Mouse (Mus musculus): ENCODE measurements around the gene Selenbp1. TPM values are rescaled to one million over a fixed set of nuclear protein-coding genes. Genes with fewer than 3 reads are reported as not detected.
"Not testable (repeated sequence)": the region's sequence is repeated elsewhere in the genome, so short reads cannot be mapped to it uniquely, and the experiment has no call there.

Selenbp1 gene
- polyA plus RNA-seq (2015; fragmentation: Nextera tagmentation; extraction: Ambion mirVana): 132 and 144 TPM in 2 replicates

GRCm38 (mm10) chr3:94932809-94933564 lies at the start of gene Selenbp1:
Selenbp1 (plus strand) TSS chr3:94933056.
- Histone ChIP-seq H3K27me3 (ENCODE audit: control insufficient read depth, insufficient read depth, low read length) (no peaks in the 10 kb centered on the region), H3K4me1 (ENCODE audit: control insufficient read depth, insufficient read depth, low read length) (peaks cover 16% of the 10 kb centered on the region), H3K36me3 (ENCODE audit: control insufficient read depth, insufficient read depth, low read length) (no peaks in the 10 kb centered on the region), H3K9ac (ENCODE audit: low read length) (peak within 1 kb of the TSS; percentile 71), H3K4me3 (replicated peaks; ENCODE audit: low read length) (peak within 1 kb of the TSS; percentile 51), H3K27ac (ENCODE audit: low read length) (peak within 1 kb of the TSS; percentile 97), H3K9me3 (replicated peaks; ENCODE audit: control insufficient read depth, low read length) (no peaks in the 10 kb centered on the region), H3K4me2 (ENCODE audit: low read depth, low read length) (peak within 1 kb of the TSS; percentile 60)
- ATAC-seq (ENCODE audit: insufficient read depth, low FRiP score): peak; percentile 89
- WGBS: 3% methylated on average over 16 of the region's 16 CpGs

- Histone ChIP-seq H3K27me3 (ENCODE audit: control insufficient read depth, insufficient read depth, low read length) (no peaks in the 10 kb centered on the region), H3K9ac (ENCODE audit: low read length) (peak within 1 kb of the TSS; percentile 97), H3K27ac (ENCODE audit: low read length) (peak within 1 kb of the TSS; percentile 86), H3K4me3 (replicated peaks; ENCODE audit: low read length) (peak within 1 kb of the TSS; percentile 98), H3K4me1 (ENCODE audit: control insufficient read depth, insufficient read depth, low read length) (peaks cover 18% of the 10 kb centered on the region), H3K9me3 (replicated peaks; ENCODE audit: control insufficient read depth, low read length) (no peaks in the 10 kb centered on the region), H3K4me2 (ENCODE audit: low read depth, low read length) (peak within 1 kb of the TSS; percentile 95), H3K36me3 (ENCODE audit: control insufficient read depth, insufficient read depth, low read length) (peaks cover 3% of the 10 kb centered on the region; the same call in 1 of the 2 replicates)
- whole genome bisulfite sequencing: under 1% methylated on average over 61 of the region's 61 CpGs
- ATAC-seq (ENCODE audit: insufficient read depth, low FRiP score): peak; percentile 84
Measured at GRCm38 (mm10) chr3:94886316-94887224, 46.3 kb upstream of the Selenbp1 start, which contains the start of gene Psmb4. Psmb4 (minus strand) TSS chr3:94886961.

GRCm38 (mm10) chr3:94888595-94888994 lies 44.3 kb upstream of the Selenbp1 start:
- Histone ChIP-seq H3K36me3 (ENCODE audit: control insufficient read depth, insufficient read depth, low read length) (peaks cover under 1% of the 10 kb centered on the region; the same call in 1 of the 2 replicates), H3K4me2 (ENCODE audit: low read depth, low read length) (no peak overlapping the region), H3K27ac (ENCODE audit: low read length) (no peak overlapping the region), H3K4me3 (replicated peaks; ENCODE audit: low read length) (no peak overlapping the region), H3K27me3 (ENCODE audit: control insufficient read depth, insufficient read depth, low read length) (no peaks in the 10 kb centered on the region), H3K4me1 (ENCODE audit: control insufficient read depth, insufficient read depth, low read length) (peaks cover 18% of the 10 kb centered on the region), H3K9me3 (replicated peaks; ENCODE audit: control insufficient read depth, low read length) (no peaks in the 10 kb centered on the region), H3K9ac (ENCODE audit: low read length) (no peak overlapping the region)
- ATAC-seq (ENCODE audit: insufficient read depth, low FRiP score): no peak

GRCm38 (mm10) chr3:94894076-94894475 lies 38.8 kb upstream of the Selenbp1 start:
- Histone ChIP-seq H3K9me3 (replicated peaks; ENCODE audit: control insufficient read depth, low read length) (no peaks in the 10 kb centered on the region), H3K27me3 (ENCODE audit: control insufficient read depth, insufficient read depth, low read length) (no peaks in the 10 kb centered on the region), H3K4me3 (replicated peaks; ENCODE audit: low read length) (no peak overlapping the region), H3K4me1 (ENCODE audit: control insufficient read depth, insufficient read depth, low read length) (no peaks in the 10 kb centered on the region), H3K9ac (ENCODE audit: low read length) (no peak overlapping the region), H3K27ac (ENCODE audit: low read length) (no peak overlapping the region), H3K4me2 (ENCODE audit: low read depth, low read length) (no peak overlapping the region), H3K36me3 (ENCODE audit: control insufficient read depth, insufficient read depth, low read length) (no peaks in the 10 kb centered on the region)
- no peak for ATAC-seq (ENCODE audit: insufficient read depth, low FRiP score)
- 66% methylated on average over 3 of the region's 3 CpGs for WGBS

GRCm38 (mm10) chr3:94902747-94903146 lies 30.1 kb upstream of the Selenbp1 start:
- H3K4me2 ChIP-seq (ENCODE audit: low read depth, low read length): no peak overlapping the region
- H3K4me1 ChIP-seq (ENCODE audit: control insufficient read depth, insufficient read depth, low read length): no peaks in the 10 kb centered on the region
- H3K27ac ChIP-seq (ENCODE audit: low read length): no peak overlapping the region
- H3K36me3 ChIP-seq (ENCODE audit: control insufficient read depth, insufficient read depth, low read length): no peaks in the 10 kb centered on the region
- H3K27me3 ChIP-seq (ENCODE audit: control insufficient read depth, insufficient read depth, low read length): no peaks in the 10 kb centered on the region
- H3K4me3 ChIP-seq (replicated peaks; ENCODE audit: low read length): no peak overlapping the region
- no peak overlapping the region for H3K9ac ChIP-seq (ENCODE audit: low read length)
- H3K9me3 ChIP-seq (replicated peaks; ENCODE audit: control insufficient read depth, low read length): no peaks in the 10 kb centered on the region
- no peak; the same call in 1 of the 2 replicates for ATAC-seq (ENCODE audit: insufficient read depth, low FRiP score)
- WGBS: 22% methylated on average over 7 of the region's 7 CpGs

- not testable (repeated sequence) for H3K9ac ChIP-seq (ENCODE audit: low read length); H3K4me1 ChIP-seq (ENCODE audit: control insufficient read depth, insufficient read depth, low read length); H3K9me3 ChIP-seq (replicated peaks; ENCODE audit: control insufficient read depth, low read length); H3K4me2 ChIP-seq (ENCODE audit: low read depth, low read length); H3K27ac ChIP-seq (ENCODE audit: low read length); H3K36me3 ChIP-seq (ENCODE audit: control insufficient read depth, insufficient read depth, low read length); ATAC-seq (ENCODE audit: insufficient read depth, low FRiP score); H3K27me3 ChIP-seq (ENCODE audit: control insufficient read depth, insufficient read depth, low read length); H3K4me3 ChIP-seq (replicated peaks; ENCODE audit: low read length)
- 52% methylated on average over 3 of the region's 3 CpGs for WGBS
Measured at GRCm38 (mm10) chr3:94904759-94905158, 28.1 kb upstream of the Selenbp1 start.

- H3K4me1 ChIP-seq (ENCODE audit: control insufficient read depth, insufficient read depth, low read length): no peaks in the 10 kb centered on the region
- no peaks in the 10 kb centered on the region for H3K27me3 ChIP-seq (ENCODE audit: control insufficient read depth, insufficient read depth, low read length)
- 38% methylated on average over 1 of the region's 1 CpGs for WGBS
- no peaks in the 10 kb centered on the region for H3K36me3 ChIP-seq (ENCODE audit: control insufficient read depth, insufficient read depth, low read length)
- H3K4me2 ChIP-seq (ENCODE audit: low read depth, low read length): no peak overlapping the region
- no peaks in the 10 kb centered on the region for H3K9me3 ChIP-seq (replicated peaks; ENCODE audit: control insufficient read depth, low read length)
- H3K27ac ChIP-seq (ENCODE audit: low read length): no peak overlapping the region
- H3K9ac ChIP-seq (ENCODE audit: low read length): no peak overlapping the region
- no peak overlapping the region for H3K4me3 ChIP-seq (replicated peaks; ENCODE audit: low read length)
- no peak for ATAC-seq (ENCODE audit: insufficient read depth, low FRiP score)
Measured at GRCm38 (mm10) chr3:94906482-94906881, 26.4 kb upstream of the Selenbp1 start.

GRCm38 (mm10) chr3:94911050-94911693 lies 21.7 kb upstream of the Selenbp1 start:
- Histone ChIP-seq H3K9me3 (replicated peaks; ENCODE audit: control insufficient read depth, low read length) (no peaks in the 10 kb centered on the region), H3K4me3 (replicated peaks; ENCODE audit: low read length) (no peak overlapping the region), H3K4me2 (ENCODE audit: low read depth, low read length) (no peak overlapping the region), H3K27ac (ENCODE audit: low read length) (no peak overlapping the region), H3K36me3 (ENCODE audit: control insufficient read depth, insufficient read depth, low read length) (no peaks in the 10 kb centered on the region), H3K27me3 (ENCODE audit: control insufficient read depth, insufficient read depth, low read length) (no peaks in the 10 kb centered on the region), H3K4me1 (ENCODE audit: control insufficient read depth, insufficient read depth, low read length) (no peaks in the 10 kb centered on the region), H3K9ac (ENCODE audit: low read length) (no peak overlapping the region)
- ATAC-seq (ENCODE audit: insufficient read depth, low FRiP score): no peak
- WGBS: 49% methylated on average over 2 of the region's 2 CpGs
